Mouse (Mus musculus): Measurements from ENCODE around the gene F2rl3.

Gene F2rl3

GRCm38 (mm10) chr8:72761322-72762051 lies at the start of gene F2rl3:
Gene F2rl3, plus strand, starts transcription at chr8:72761880.
- no peak for DNase-seq (ENCODE audit: low spot score)

GRCm38 (mm10) chr8:72712569-72712968 lies 49.1 kb upstream of the F2rl3 start:
- no peak for DNase-seq (ENCODE audit: low spot score)

- no peak for DNase-seq (ENCODE audit: low spot score)
Observed at GRCm38 (mm10) chr8:72716594-72716993, 45.1 kb upstream of the F2rl3 start.

- DNase-seq (ENCODE audit: low spot score): peak; percentile 62
Observed at GRCm38 (mm10) chr8:72720541-72720940, 41.1 kb upstream of the F2rl3 start.

- DNase-seq (ENCODE audit: low spot score): peak; percentile 88
Observed at GRCm38 (mm10) chr8:72722769-72723650, 38.7 kb upstream of the F2rl3 start, which contains the start of gene Sin3b. Gene Sin3b, plus strand, starts transcription at chr8:72723285.

GRCm38 (mm10) chr8:72723651-72724001 lies 38.1 kb upstream of the F2rl3 start:
- DNase-seq (ENCODE audit: low spot score): no peak

GRCm38 (mm10) chr8:72728636-72729035 lies 33.0 kb upstream of the F2rl3 start:
- no peak for DNase-seq (ENCODE audit: low spot score)

- no peak for DNase-seq (ENCODE audit: low spot score)
Observed at GRCm38 (mm10) chr8:72735001-72735400, 26.7 kb upstream of the F2rl3 start.

GRCm38 (mm10) chr8:72736868-72737267 lies 24.8 kb upstream of the F2rl3 start:
- DNase-seq (ENCODE audit: low spot score): no peak

GRCm38 (mm10) chr8:72746061-72746460 lies 15.6 kb upstream of the F2rl3 start:
- no peak for DNase-seq (ENCODE audit: low spot score)

- DNase-seq (ENCODE audit: low spot score): no peak
Observed at GRCm38 (mm10) chr8:72749846-72750245, 11.8 kb upstream of the F2rl3 start.

- no peak for DNase-seq (ENCODE audit: low spot score)
Observed at GRCm38 (mm10) chr8:72750266-72750665, 11.4 kb upstream of the F2rl3 start.

- DNase-seq (ENCODE audit: low spot score): no peak
Observed at GRCm38 (mm10) chr8:72751126-72751525, 10.6 kb upstream of the F2rl3 start.

GRCm38 (mm10) chr8:72752289-72752688 lies 9.4 kb upstream of the F2rl3 start:
- no peak for DNase-seq (ENCODE audit: low spot score)

GRCm38 (mm10) chr8:72753165-72753564 lies 8.5 kb upstream of the F2rl3 start:
- peak; percentile 0 for DNase-seq (ENCODE audit: low spot score)

- no peak for DNase-seq (ENCODE audit: low spot score)
Observed at GRCm38 (mm10) chr8:72753781-72754180, 7.9 kb upstream of the F2rl3 start.

- DNase-seq (ENCODE audit: low spot score): peak; percentile 0
Observed at GRCm38 (mm10) chr8:72756031-72756430, 5.6 kb upstream of the F2rl3 start.

- DNase-seq (ENCODE audit: low spot score): no peak
Observed at GRCm38 (mm10) chr8:72756771-72757390, 4.8 kb upstream of the F2rl3 start.

- no peak for DNase-seq (ENCODE audit: low spot score)
Observed at GRCm38 (mm10) chr8:72757426-72758195, 4.1 kb upstream of the F2rl3 start.

GRCm38 (mm10) chr8:72758310-72758709 lies 3.4 kb upstream of the F2rl3 start:
- DNase-seq (ENCODE audit: low spot score): no peak

GRCm38 (mm10) chr8:72760216-72760615 lies 1.5 kb upstream of the F2rl3 start:
- DNase-seq (ENCODE audit: low spot score): no peak

- no peak for DNase-seq (ENCODE audit: low spot score)
Observed at GRCm38 (mm10) chr8:72762306-72762705, 626 bp downstream of the F2rl3 start.

All from ovary, adult 18-20 months (tissue).